Mouse (Mus musculus): ENCODE measurements around the gene Prg2.

Prg2 gene

GRCm38 (mm10) chr2:84962906-84963507 is 17.3 kb upstream of the Prg2 start:
- DNase-seq, result no peak

- DNase-seq, result no peak
Measured at GRCm38 (mm10) chr2:84964111-84964801, 16.0 kb upstream of the Prg2 start.

- DNase-seq, result no peak
Measured at GRCm38 (mm10) chr2:84967318-84967991, 12.8 kb upstream of the Prg2 start.

GRCm38 (mm10) chr2:84975580-84975979 is 4.7 kb upstream of the Prg2 start:
- DNase-seq, result no peak

GRCm38 (mm10) chr2:84987930-84988329 is 7.7 kb downstream of the Prg2 start, which contains the start of gene Prg3:
Gene Prg3, plus strand, starts transcription at chr2:84988215.
- DNase-seq, result no peak

- no peak for DNase-seq
Measured at GRCm38 (mm10) chr2:84996376-84996775, 16.1 kb downstream of the Prg2 start.

GRCm38 (mm10) chr2:84999486-85000181 is 19.4 kb downstream of the Prg2 start:
- no peak for DNase-seq

- no peak for DNase-seq
Measured at GRCm38 (mm10) chr2:85001497-85001896, 21.2 kb downstream of the Prg2 start.

GRCm38 (mm10) chr2:85002575-85002974 is 22.3 kb downstream of the Prg2 start:
- DNase-seq, result no peak

- no peak for DNase-seq
Measured at GRCm38 (mm10) chr2:85004341-85004740, 24.1 kb downstream of the Prg2 start.

- no peak for DNase-seq
Measured at GRCm38 (mm10) chr2:85006600-85006999, 26.3 kb downstream of the Prg2 start.

- peak; percentile 44 for DNase-seq
Measured at GRCm38 (mm10) chr2:85007729-85008128, 27.5 kb downstream of the Prg2 start.

- no peak for DNase-seq
Measured at GRCm38 (mm10) chr2:85009212-85009611, 29.0 kb downstream of the Prg2 start.

- DNase-seq, result peak; percentile 34
Measured at GRCm38 (mm10) chr2:85011906-85012604, 31.8 kb downstream of the Prg2 start.

- no peak for DNase-seq
Measured at GRCm38 (mm10) chr2:85012679-85013078, 32.4 kb downstream of the Prg2 start.

- no peak for DNase-seq
Measured at GRCm38 (mm10) chr2:85013826-85014587, 33.7 kb downstream of the Prg2 start.

- no peak for DNase-seq
Measured at GRCm38 (mm10) chr2:85014588-85014982, 34.3 kb downstream of the Prg2 start.

- peak; percentile 59 for DNase-seq
Measured at GRCm38 (mm10) chr2:85022043-85022442, 41.8 kb downstream of the Prg2 start.

- DNase-seq, result no peak
Measured at GRCm38 (mm10) chr2:85026178-85026577, 45.9 kb downstream of the Prg2 start.

GRCm38 (mm10) chr2:85027281-85027680 is 47.0 kb downstream of the Prg2 start:
- no peak for DNase-seq

GRCm38 (mm10) chr2:85029897-85030296 is 49.6 kb downstream of the Prg2 start:
- no peak for DNase-seq

GRCm38 (mm10) chr2:85030989-85031388 is 50.7 kb downstream of the Prg2 start:
- DNase-seq, result no peak
